Mouse (Mus musculus) heart, postnatal 0 days (tissue): Measurements from ENCODE around the gene Aqp6.

Source experiments
- CTCF ChIP-seq: IDR thresholded peaks from 2 replicates; pipeline ENCODE4 v1.5.1; 2016; ENCODE audit warnings: antibody characterized with exemption, control low read depth, low read depth
- EP300 ChIP-seq: IDR thresholded peaks from 2 replicates; pipeline ENCODE4 v1.6.1; 2016; ENCODE audit warnings: antibody characterized with exemption, low read depth

- TF ChIP-seq CTCF (no peak), EP300 (no peak)
These were observed 51.0 kb downstream of the Aqp6 start for GRCm38 (mm10) chr15:99651984-99652872.
